Mouse (Mus musculus) liver, embryonic 14.5 days (tissue): ENCODE data around the gene Csf1.

Experiments
- CTCF ChIP-seq: IDR thresholded peaks from 2 replicates; pipeline ENCODE4 v1.5.1; 2016; ENCODE audit warnings: antibody characterized with exemption, low read depth, control low read depth
- EP300 ChIP-seq: IDR thresholded peaks from 2 replicates; pipeline ENCODE4 v1.6.1; 2016; ENCODE audit warnings: antibody characterized with exemption, low read depth

- no peak for TF ChIP-seq CTCF
- TF ChIP-seq EP300: no peak
Observed at GRCm38 (mm10) chr3:107788885-107789284, 28.6 kb upstream of the Csf1 start.
